Mouse (Mus musculus): ENCODE measurements around the gene Glrb.

- TF ChIP-seq POLR2A (IDR thresholded peaks at IDR 0.05; ENCODE audit: borderline replicate concordance, extremely low read depth, insufficient read depth, insufficient read length, poor library complexity, severe bottlenecking) (no peak), CTCF (IDR thresholded peaks at IDR 0.05; ENCODE audit: borderline replicate concordance, extremely low read depth, insufficient read depth, insufficient read length) (no peak)
These were observed 29.9 kb downstream of the Glrb start for GRCm38 (mm10) chr3:80883601-80884000.
